Mouse (Mus musculus): ENCODE data around the gene Slc17a5. TPM values are rescaled to one million over a fixed set of nuclear protein-coding genes. Genes with fewer than 3 reads are reported as not detected.

The Slc17a5 gene
- polyA plus RNA-seq, 1 experiment from 2014 or later = 11.8 TPM

DNA sequence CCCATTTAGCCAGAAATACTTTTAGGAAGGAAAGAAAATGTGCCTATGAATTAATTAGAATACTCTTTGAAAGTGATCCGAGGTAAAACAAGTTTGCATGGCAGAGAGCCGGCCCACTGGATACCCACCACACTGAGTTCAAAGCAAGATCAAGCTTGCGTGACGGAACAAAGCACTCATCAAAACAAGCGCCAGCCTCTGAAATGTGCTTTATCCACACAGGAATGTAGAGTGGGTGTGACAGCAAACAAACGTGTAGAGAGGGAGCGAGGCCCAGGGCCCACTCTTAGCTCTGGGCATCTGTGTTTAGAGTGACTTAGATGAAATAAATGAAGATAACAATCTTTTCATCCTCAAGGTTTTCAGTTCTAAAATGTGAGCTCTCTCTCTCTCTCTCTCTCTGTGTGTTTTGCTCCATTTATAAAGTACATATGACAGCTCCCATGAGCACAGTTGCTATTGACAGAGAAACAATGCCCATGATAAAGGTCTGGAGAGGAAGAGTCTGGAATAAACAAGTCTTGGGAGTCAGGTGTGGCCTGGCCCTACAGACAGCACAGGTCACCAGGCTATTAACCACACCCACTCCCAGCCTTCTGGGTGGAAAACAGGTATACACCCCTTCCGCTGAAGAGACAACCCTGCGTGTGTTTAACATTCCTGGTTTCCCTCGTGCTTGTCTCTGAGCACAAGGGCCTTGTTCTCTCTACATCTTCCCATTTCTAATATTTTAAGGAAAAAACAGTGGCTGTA lies 8.0 kb downstream of the Slc17a5 start:
- Histone ChIP-seq H3K27ac (ENCODE audit: low read depth) (no peak overlapping the region), H3K4me1 (replicated peaks; ENCODE audit: control insufficient read depth, insufficient read depth, low read length) (no peaks in the 10 kb centered on the region), H3K9me3 (ENCODE audit: control insufficient read depth, low read length) (no peaks in the 10 kb centered on the region), H3K27me3 (replicated peaks; ENCODE audit: control insufficient read depth, insufficient read depth, low read length) (no peaks in the 10 kb centered on the region), H3K36me3 (ENCODE audit: control insufficient read depth, insufficient read depth, low read length) (peaks cover 20% of the 10 kb centered on the region), H3K4me2 (ENCODE audit: low read length) (no peak overlapping the region), H3K9ac (ENCODE audit: low read length) (no peak overlapping the region), H3K4me3 (ENCODE audit: low read depth, low read length) (no peak overlapping the region)
- 54% methylated on average over 10 of the region's 10 CpGs for WGBS
- DNase-seq (ENCODE audit: low spot score) (no peak), ATAC-seq (replicated peaks; ENCODE audit: low FRiP score, low TSS enrichment, low read depth) (0 out of 2 replicates have a peak, but pooled peaks have one; percentile 37)

DNA sequence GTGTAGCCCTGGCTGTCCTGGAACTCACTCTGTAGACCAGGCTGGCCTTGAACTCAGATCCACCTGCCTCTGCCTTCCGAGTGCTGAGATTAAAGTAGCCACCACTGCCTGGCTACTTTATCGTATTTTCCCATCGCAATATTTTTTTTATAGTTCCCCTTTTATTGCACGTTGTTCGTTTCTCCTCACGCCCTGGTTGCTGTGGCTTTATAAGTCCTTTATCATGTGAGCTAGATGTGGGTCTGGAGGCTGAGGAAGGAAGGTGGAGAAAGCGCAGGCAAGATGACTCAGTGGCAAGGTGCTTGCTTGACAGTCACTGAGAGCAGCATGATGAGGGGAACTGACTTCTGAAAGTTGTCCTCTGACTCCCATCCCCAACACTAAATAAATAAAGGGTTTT lies 9.0 kb downstream of the Slc17a5 start:
- DNase-seq (ENCODE audit: low spot score) (no peak), ATAC-seq (replicated peaks; ENCODE audit: low FRiP score, low TSS enrichment, low read depth) (no peak)
- Histone ChIP-seq H3K9me3 (ENCODE audit: control insufficient read depth, low read length) (no peaks in the 10 kb centered on the region), H3K9ac (ENCODE audit: low read length) (no peak overlapping the region), H3K27ac (ENCODE audit: low read depth) (no peak overlapping the region), H3K4me2 (ENCODE audit: low read length) (no peak overlapping the region), H3K4me1 (replicated peaks; ENCODE audit: control insufficient read depth, insufficient read depth, low read length) (no peaks in the 10 kb centered on the region), H3K4me3 (ENCODE audit: low read depth, low read length) (no peak overlapping the region), H3K36me3 (ENCODE audit: control insufficient read depth, insufficient read depth, low read length) (peaks cover 26% of the 10 kb centered on the region), H3K27me3 (replicated peaks; ENCODE audit: control insufficient read depth, insufficient read depth, low read length) (no peaks in the 10 kb centered on the region)
- 64% methylated on average over 7 of the region's 7 CpGs for WGBS

DNA sequence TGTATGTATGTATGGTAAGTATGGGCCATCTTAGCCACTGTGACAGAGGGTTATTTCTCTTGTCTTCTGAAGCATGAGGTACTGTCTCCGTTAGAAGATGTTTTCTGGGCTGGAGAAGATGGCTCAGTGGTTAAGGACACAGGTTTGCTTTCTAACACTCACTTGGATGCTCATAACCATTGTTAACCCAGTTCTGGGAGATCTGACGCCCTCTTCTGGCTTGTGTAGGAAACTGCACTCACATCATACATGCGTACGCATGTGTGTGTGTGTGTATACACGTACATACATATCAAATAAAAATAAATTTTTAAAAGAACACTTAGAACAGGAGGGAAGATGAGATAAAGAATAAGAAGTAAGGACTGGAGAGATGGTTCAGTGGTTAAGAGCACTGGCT lies 11.4 kb downstream of the Slc17a5 start:
- DNase-seq (ENCODE audit: low spot score) (no peak), ATAC-seq (replicated peaks; ENCODE audit: low FRiP score, low TSS enrichment, low read depth) (no peak)
- Histone ChIP-seq H3K4me3 (ENCODE audit: low read depth, low read length) (no peak overlapping the region), H3K9ac (ENCODE audit: low read length) (no peak overlapping the region), H3K27me3 (replicated peaks; ENCODE audit: control insufficient read depth, insufficient read depth, low read length) (no peaks in the 10 kb centered on the region), H3K36me3 (ENCODE audit: control insufficient read depth, insufficient read depth, low read length) (peaks cover 26% of the 10 kb centered on the region), H3K4me2 (ENCODE audit: low read length) (no peak overlapping the region), H3K4me1 (replicated peaks; ENCODE audit: control insufficient read depth, insufficient read depth, low read length) (no peaks in the 10 kb centered on the region), H3K27ac (ENCODE audit: low read depth) (no peak overlapping the region), H3K9me3 (ENCODE audit: control insufficient read depth, low read length) (no peaks in the 10 kb centered on the region)
- WGBS = 88% methylated on average over 5 of the region's 5 CpGs

GRCm38 (mm10) chr9:78569934-78570333 lies 17.9 kb downstream of the Slc17a5 start:
- Histone ChIP-seq H3K9me3 (ENCODE audit: control insufficient read depth, low read length) (no peaks in the 10 kb centered on the region), H3K36me3 (ENCODE audit: control insufficient read depth, insufficient read depth, low read length) (peaks cover 16% of the 10 kb centered on the region), H3K27me3 (replicated peaks; ENCODE audit: control insufficient read depth, insufficient read depth, low read length) (no peaks in the 10 kb centered on the region), H3K4me3 (ENCODE audit: low read depth, low read length) (no peak overlapping the region), H3K4me1 (replicated peaks; ENCODE audit: control insufficient read depth, insufficient read depth, low read length) (no peaks in the 10 kb centered on the region), H3K9ac (ENCODE audit: low read length) (no peak overlapping the region), H3K27ac (ENCODE audit: low read depth) (no peak overlapping the region), H3K4me2 (ENCODE audit: low read length) (no peak overlapping the region)
- WGBS = 95% methylated on average over 9 of the region's 9 CpGs
- no peak for ATAC-seq (replicated peaks; ENCODE audit: low FRiP score, low TSS enrichment, low read depth)
- DNase-seq (ENCODE audit: low spot score) = no peak

DNA sequence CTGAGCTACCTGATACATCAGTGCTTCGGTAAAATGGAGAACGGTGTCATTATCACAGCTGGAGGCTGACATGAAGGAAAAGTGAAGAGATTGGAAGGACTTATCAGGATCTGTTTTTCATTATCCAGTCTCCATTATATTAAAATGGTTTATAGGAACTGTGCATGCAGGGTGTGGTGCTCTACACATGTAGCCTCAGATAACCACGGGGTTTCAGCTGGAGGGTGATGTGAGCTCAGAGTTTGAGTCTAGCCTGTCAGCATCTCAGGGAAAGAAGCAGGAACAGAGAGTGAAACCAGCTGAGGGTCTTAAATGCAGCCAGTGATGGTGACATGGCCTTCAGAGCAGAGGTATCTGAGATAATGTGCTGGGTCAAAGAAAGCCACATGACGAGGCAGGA lies 28.4 kb downstream of the Slc17a5 start:
- WGBS = 93% methylated on average over 4 of the region's 4 CpGs
- no peaks in the 10 kb centered on the region for H3K4me1 ChIP-seq (replicated peaks; ENCODE audit: control insufficient read depth, insufficient read depth, low read length)
- ATAC-seq (replicated peaks; ENCODE audit: low FRiP score, low TSS enrichment, low read depth) = no peak

GRCm38 (mm10) chr9:78558586-78559214 lies 29.1 kb downstream of the Slc17a5 start:
- no peaks in the 10 kb centered on the region for H3K27me3 ChIP-seq (replicated peaks; ENCODE audit: control insufficient read depth, insufficient read depth, low read length)
- 78% methylated on average over 8 of the region's 8 CpGs for WGBS
- peaks cover 6% of the 10 kb centered on the region; the same call in 1 of the 2 replicates for H3K36me3 ChIP-seq (ENCODE audit: control insufficient read depth, insufficient read depth, low read length)
- no peak overlapping the region for H3K4me3 ChIP-seq (ENCODE audit: low read depth, low read length)
- no peak overlapping the region for H3K4me2 ChIP-seq (ENCODE audit: low read length)
- no peak overlapping the region for H3K9ac ChIP-seq (ENCODE audit: low read length)
- no peak for DNase-seq (ENCODE audit: low spot score)
- no peak for ATAC-seq (replicated peaks; ENCODE audit: low FRiP score, low TSS enrichment, low read depth)
- H3K9me3 ChIP-seq (ENCODE audit: control insufficient read depth, low read length) = no peaks in the 10 kb centered on the region
- H3K27ac ChIP-seq (ENCODE audit: low read depth) = no peak overlapping the region
- no peaks in the 10 kb centered on the region for H3K4me1 ChIP-seq (replicated peaks; ENCODE audit: control insufficient read depth, insufficient read depth, low read length)

More for the DNA sequence above, 28.4 kb downstream of the Slc17a5 start:
- H3K9ac ChIP-seq (ENCODE audit: low read length) = no peak overlapping the region
- H3K4me2 ChIP-seq (ENCODE audit: low read length) = no peak overlapping the region
- DNase-seq (ENCODE audit: low spot score) = no peak
- H3K4me3 ChIP-seq (ENCODE audit: low read depth, low read length) = no peak overlapping the region
- no peak overlapping the region for H3K27ac ChIP-seq (ENCODE audit: low read depth)
- H3K27me3 ChIP-seq (replicated peaks; ENCODE audit: control insufficient read depth, insufficient read depth, low read length) = no peaks in the 10 kb centered on the region
- H3K9me3 ChIP-seq (ENCODE audit: control insufficient read depth, low read length) = no peaks in the 10 kb centered on the region
- peaks cover 6% of the 10 kb centered on the region; the same call in 1 of the 2 replicates for H3K36me3 ChIP-seq (ENCODE audit: control insufficient read depth, insufficient read depth, low read length)

DNA sequence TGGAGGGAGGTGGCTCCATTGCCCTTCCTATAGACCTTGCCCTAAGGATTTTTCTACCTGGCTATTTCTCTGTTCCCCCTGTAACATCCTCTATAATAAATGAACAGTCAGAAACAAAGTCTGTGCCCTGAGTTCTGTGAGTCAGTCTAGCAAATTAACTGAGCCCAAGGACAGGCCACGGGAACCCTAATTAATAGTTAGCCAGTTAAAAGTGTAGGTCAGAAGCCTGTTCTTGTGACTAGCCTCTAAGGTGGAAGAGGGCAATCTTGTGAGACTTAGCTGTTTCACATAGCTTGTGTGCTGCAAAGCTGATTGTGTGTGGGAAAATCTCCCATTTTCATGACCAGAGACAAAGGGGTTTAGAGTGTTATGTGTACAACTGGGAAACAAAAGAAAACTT lies 30.8 kb downstream of the Slc17a5 start:
- Histone ChIP-seq H3K4me3 (ENCODE audit: low read depth, low read length) (no peak overlapping the region), H3K27me3 (replicated peaks; ENCODE audit: control insufficient read depth, insufficient read depth, low read length) (no peaks in the 10 kb centered on the region), H3K9me3 (ENCODE audit: control insufficient read depth, low read length) (no peaks in the 10 kb centered on the region), H3K4me2 (ENCODE audit: low read length) (no peak overlapping the region), H3K9ac (ENCODE audit: low read length) (no peak overlapping the region), H3K36me3 (ENCODE audit: control insufficient read depth, insufficient read depth, low read length) (peaks cover 6% of the 10 kb centered on the region; the same call in 1 of the 2 replicates), H3K27ac (ENCODE audit: low read depth) (no peak overlapping the region), H3K4me1 (replicated peaks; ENCODE audit: control insufficient read depth, insufficient read depth, low read length) (no peaks in the 10 kb centered on the region)
- no peak for ATAC-seq (replicated peaks; ENCODE audit: low FRiP score, low TSS enrichment, low read depth)
- DNase-seq (ENCODE audit: low spot score) = no peak
- WGBS = 73% methylated on average over 1 of the region's 1 CpGs

DNA sequence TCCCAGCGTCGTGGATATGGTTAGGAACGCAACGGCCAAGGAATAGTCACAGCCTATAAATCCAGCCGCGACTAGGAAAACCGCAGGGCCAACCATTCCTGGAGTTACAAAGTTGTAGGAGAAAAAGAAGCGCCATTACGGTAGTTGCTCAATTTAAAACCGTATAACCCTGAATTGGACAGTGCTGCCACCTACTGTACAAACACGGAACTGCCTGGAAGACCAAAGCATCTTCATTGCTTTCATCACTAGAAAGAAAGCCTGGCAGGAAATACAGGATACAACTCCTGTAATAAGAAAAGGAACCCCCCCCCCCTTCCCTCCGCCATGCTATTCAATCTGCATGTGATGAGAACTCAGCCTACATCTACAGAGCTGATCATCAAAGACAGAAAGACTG lies 34.9 kb downstream of the Slc17a5 start:
- DNase-seq (ENCODE audit: low spot score) = peak; percentile 94
- Histone ChIP-seq H3K4me2 (ENCODE audit: low read length) (no peak overlapping the region), H3K27me3 (replicated peaks; ENCODE audit: control insufficient read depth, insufficient read depth, low read length) (no peaks in the 10 kb centered on the region), H3K9ac (ENCODE audit: low read length) (no peak overlapping the region), H3K36me3 (ENCODE audit: control insufficient read depth, insufficient read depth, low read length) (peaks cover 6% of the 10 kb centered on the region; the same call in 1 of the 2 replicates), H3K4me1 (replicated peaks; ENCODE audit: control insufficient read depth, insufficient read depth, low read length) (no peaks in the 10 kb centered on the region), H3K27ac (ENCODE audit: low read depth) (no peak overlapping the region), H3K9me3 (ENCODE audit: control insufficient read depth, low read length) (no peaks in the 10 kb centered on the region), H3K4me3 (ENCODE audit: low read depth, low read length) (no peak overlapping the region)
- ATAC-seq (replicated peaks; ENCODE audit: low FRiP score, low TSS enrichment, low read depth) = no peak
- 46% methylated on average over 12 of the region's 12 CpGs for WGBS
